Mouse (Mus musculus): ENCODE data around the gene Tspan18.

Tspan18 gene

DNA sequence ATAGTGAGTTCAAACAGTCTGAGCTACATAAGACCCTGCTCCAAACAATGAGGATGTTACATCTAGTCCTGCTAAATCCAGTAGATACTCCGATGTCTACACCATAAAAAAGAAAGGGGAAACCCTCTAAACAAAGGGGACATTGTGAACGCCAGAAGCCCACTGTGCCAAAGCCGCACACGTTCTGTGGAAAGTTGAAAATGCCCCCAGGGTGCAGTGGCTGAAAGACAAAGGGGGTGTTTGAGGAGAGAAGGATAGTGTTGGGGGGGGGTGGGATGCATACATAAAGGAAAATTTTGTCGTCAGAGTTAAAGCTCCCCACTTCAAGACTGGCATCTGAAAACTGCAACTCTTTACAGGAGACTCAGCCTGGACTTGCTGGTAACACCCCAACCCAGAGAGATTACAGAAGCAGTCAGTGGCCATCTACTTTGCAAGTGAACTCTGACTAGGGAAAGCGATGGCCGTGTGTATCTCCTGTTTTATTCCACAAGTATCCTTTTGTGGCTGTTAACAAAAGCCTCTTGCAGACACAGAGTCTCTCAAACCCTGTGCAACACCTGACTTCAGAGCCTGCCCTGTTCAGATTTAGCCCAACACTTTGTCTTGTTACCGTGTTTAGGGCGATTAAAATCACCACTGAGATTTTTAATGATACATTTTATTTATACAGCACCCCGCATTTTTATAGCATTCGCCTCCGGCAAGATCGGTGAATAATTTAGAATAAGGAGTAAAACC lies 42.9 kb downstream of the Tspan18 start:
- DNase-seq (ENCODE audit: low read depth, low spot score) = peak; percentile 20

DNA sequence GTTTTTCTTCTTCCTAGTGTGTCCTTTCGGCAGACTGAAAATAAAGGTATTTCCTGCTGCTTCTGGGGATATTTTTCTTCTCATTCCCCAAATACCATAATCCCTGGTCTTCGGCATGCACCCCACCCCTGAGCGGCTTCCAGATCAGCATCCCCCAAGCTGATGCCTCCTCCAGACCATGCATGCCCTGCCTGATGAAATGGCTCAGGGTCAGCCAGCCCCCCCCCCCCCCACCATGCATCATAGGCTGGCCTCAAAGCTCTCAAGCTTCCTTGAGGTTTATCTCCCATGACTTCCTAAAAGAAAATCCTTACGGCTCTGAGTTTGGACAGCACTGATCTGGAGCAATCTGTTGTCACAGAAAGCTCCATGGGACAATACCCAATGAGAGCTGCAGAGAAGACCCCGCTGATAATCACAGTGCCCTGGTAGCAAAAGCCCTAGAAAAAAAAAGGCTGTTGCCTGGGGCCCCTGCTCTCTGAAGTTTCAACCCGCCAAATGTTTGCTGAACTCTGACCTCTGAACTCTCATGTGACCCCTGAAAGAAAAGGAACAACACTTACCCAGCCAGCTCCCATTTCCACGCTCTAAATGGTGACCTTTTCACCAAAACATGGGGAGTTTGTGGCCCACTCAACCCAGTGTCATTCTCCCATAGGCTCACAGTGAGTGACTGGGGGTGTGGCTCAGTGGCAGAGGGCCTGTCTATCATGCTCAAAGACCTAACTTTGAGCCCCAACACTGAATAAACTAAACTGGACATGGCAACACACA lies 43.8 kb downstream of the Tspan18 start:
- no peak for DNase-seq (ENCODE audit: low read depth, low spot score)

DNA sequence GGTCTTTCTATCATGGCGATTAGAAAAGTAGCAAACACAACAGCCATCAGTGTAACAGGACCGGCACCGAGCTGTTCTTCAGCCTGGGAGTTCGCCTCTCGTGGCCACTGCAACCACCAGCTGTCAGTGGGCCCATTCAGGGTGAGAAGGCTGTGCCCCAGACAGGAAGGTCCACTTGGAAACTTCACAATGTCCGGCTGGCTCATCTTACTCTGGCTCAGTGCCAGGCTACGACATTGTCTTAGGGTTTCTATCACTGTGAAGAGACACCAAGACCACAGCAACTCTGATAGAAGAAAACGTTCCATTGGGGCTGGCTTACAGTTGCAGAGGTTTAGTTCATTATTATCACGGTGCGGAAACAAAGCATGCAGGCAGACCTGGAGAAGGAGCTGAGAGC lies 45.1 kb downstream of the Tspan18 start:
- no peak for DNase-seq (ENCODE audit: low read depth, low spot score)

DNA sequence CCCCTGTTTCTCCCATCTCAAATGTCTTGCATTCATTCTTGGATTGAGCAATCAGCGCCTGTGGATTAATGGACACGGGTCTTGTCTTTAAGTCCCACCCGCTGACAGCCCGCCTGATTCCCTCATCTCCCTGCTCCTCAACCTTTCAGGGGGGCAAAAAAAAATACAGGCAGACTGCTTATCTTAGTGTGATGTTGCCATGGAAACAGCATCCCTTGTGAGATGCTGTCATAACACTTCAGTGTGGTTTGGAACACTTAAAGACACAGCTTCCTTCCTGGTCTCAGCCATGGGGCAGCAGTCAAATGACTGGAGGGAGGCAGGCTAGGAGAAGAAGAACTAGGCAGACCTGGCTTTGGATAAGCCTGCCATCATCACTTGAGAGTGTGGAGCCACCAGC lies 47.0 kb downstream of the Tspan18 start:
- DNase-seq (ENCODE audit: low read depth, low spot score) = no peak

DNA sequence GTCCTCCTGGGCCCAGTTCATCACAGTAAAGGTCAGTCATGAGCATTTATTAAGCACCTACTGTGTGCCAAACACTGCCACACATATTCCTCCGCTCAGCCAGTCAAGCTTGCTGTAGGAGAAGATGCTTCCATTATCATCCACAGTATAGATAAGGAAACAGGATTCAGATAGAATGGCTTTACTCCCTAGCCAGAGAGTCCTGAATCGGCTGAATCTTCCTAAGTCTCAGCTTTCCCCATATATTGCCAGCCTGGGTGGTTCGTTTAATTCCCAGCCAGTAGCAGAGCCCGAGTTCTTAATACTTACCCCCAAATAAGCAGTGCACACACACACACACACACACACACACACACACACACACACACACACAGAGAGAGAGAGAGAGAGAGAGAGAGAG lies 47.6 kb downstream of the Tspan18 start:
- DNase-seq (ENCODE audit: low read depth, low spot score) = no peak

DNA sequence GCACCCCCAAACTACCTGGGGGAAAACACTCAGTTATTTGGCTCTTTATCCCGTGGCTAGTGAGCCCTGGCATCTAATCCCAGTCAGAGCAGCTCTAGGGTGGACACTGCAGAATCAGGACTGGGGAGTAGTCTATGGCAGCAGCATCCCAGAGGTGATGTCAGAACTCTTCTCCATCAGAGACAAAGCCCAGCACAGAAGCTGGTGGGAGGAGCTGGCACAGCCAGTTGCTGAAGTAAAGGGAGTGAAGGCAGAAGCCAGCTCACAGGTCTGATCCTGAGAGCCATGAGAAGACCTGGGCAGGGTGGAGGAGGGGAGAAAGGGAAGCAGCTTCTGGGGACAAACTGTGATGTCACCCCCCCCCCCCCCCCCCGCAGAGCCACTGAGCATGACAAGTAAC lies 48.0 kb downstream of the Tspan18 start:
- DNase-seq (ENCODE audit: low read depth, low spot score) = no peak

DNA sequence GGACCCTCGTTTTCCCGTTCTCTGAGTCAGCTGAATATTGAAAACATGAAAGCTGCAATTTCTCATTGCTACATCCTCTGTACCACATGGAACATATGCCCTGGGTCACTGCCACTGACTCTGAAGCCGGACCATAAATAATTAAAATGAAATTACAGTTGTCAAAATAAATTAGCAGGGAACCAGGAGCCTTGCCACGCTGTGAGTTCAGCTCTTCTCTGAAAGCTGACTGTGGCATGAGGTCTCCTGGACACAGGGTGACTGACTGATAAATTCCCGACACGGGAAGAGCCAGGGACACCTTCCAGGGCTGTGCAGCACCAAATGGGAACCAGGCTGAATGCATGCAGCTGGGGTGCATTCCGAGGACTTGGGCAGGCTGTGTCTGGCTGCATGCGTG lies 48.5 kb downstream of the Tspan18 start:
- DNase-seq (ENCODE audit: low read depth, low spot score) = no peak

DNA sequence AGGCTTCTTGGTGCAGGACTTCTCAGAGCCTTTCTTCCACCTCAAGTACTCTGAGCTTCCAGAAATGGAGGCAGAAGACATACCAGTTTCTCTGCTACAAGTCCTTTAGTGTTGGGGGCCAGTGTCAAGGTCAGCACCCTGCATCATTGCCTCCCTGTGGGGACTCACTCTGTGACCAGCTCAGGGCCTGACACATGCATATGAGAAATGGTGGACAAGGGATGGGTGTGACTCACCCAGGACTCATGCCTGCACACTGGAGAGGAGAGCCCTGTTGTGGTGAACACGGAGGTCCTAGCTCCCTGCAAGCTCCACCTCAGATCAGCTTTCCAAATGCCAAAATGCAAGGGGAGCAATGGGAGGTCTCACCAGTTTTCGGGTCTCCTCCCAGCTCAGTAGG lies 49.7 kb downstream of the Tspan18 start:
- no peak for DNase-seq (ENCODE audit: low read depth, low spot score)

DNA sequence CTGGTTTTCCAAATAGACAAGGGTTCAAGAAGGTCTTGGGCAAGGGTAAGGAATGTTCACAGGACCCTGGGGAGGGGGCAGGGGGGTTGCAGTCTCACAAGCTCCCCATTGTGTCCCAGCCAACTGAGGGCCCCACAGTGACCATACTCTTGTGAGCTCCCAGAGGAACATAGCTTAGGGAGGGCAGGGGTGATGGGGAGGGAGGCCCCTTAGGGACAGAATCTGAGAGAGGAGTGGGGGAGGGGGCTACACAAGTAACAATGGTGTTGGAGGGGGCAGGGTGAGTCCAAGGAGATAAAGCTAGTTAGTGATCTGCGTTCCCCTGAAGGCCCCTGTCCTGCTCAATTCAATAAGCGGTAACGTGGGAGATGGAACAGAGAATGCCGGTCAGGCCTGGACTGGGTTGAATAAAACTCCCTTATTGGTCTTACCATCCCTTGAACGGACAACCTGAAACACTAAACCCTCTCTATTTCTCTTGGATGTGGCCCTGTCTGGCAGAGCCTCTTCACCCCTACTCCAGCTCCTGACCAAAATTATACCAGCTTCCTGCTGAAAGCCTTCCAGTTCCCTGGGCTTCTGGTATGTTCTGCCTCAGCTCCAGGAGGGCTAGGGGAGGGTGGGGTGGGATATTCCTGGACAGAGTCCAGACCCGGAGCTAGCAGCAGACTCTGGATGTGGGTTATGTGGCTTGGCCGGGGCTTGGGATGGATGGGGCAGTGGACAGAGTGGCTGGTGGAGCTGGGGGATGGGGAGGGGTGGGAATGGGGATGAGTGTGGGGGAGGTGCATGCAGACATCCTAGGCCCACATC lies 50.6 kb downstream of the Tspan18 start:
- no peak for DNase-seq (ENCODE audit: low read depth, low spot score)

DNA sequence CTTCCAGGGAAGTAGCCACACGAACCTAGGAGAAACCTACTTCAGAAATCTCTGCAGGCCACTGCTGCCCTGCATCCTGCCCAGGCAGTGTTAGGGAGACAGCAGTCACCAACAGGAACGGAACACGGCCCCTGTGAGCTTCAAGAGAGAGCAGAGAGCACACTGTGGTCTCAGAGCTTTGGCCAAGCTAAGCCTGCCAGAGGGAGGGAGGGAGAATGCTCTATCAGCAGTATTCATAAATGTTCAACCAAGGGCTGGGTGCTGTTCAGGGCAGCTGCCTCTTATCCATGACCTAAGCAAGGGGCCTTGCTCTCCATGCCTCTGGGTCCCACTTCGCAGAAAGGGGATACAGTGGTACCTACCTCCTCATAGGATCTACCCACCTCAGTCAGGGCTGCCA lies 51.7 kb downstream of the Tspan18 start:
- no peak for DNase-seq (ENCODE audit: low read depth, low spot score)

DNA sequence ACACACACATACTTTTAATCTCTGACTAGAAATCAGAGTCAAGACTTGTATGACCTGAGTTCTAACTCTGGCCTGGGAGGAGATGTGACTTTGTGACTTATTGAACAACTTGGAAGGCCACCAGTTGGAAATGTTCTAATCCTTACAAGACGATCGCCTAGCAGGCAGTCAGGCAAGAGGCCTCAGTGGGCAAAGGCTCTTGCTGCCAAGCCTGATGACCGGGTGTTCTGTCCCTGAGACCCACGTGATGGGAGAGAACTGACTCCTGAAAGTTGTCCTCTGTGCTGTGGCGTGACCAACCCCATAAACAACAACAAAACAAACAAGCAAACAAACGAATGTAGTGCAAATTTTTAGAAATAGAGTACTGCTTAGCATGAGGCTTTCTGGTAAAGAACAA lies 52.8 kb downstream of the Tspan18 start:
- DNase-seq (ENCODE audit: low read depth, low spot score) = no peak

DNA sequence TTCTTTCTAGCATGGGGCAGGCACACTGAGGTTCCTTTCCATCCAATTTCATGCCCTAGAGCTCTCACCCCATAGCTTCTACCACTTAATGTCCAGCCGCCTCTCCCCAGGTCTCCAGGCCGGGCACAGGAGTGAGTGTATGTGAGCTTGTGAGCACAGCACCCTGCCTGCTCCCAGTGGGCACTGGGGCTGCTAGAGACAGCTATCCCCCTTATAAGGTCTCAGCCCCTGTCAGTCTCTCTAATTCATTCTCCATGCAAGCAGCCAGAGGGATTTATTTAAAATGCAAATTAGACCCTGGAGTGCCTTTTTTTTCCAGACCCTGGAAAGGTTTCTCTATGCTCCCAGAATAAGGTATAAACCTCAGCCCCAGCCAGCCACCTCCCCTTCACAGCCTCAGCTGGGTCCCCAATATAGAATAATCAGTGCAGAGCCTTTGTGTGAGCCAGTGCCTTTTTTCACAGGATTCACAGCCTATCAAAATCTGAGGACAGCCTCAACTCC lies 54.1 kb downstream of the Tspan18 start:
- DNase-seq (ENCODE audit: low read depth, low spot score) = no peak

DNA sequence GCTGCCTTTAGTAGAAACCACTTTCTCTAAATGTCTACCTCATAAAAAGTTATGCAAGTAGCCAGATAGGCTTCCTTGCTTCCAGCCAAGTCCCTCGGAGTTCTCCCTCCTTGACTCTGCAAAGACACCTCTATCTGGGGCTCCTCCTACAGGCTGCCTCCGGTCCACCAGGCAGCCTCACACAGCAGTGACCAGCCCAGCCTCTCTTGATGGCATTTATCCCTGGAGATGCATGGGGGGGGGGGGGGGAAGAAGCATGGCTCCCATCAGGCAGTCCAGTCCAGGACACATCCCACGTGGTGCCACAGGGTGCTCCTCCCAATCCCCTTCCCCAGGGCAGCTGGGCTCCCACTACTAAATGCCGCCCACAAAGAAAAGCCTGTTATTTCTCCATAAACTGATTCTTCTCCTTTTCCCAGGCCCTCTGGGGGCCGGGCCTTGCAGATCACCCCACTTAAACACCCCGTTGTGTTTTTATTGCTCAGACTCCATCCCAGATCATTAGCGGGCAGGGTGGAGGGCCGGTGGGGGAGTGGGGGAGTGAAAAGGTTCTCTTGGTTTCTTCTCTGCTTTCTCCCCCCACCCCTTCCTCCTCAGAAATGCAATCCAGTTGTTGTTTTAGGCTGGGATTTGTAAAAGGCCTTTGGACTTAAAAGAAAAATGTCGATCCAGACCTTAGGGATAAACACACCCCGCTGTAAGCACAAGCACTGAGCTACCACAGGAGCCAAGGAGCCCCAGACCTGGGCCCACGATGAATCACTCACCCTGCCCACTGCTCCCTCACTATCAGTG lies 55.9 kb downstream of the Tspan18 start:
- DNase-seq (ENCODE audit: low read depth, low spot score) = peak; percentile 13

DNA sequence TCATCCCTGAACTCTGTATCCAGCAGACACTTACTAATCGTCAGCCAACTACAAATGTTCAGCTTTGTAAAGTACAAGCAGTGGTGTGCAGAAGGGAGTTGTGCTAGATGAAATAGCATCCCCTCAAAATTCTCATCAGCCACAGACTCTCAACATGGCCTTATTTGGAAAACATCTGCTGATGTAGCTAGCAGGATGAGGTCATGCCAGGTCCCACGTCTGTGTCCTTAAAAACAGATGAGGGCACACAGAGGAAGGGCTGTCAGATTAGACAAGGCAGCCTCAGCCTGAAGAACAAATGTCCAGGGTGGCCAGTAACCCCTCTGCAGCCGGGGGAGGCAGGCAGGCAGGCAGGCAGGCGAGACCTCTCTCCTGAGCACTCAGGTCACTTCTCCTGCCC lies 56.8 kb downstream of the Tspan18 start:
- no peak for DNase-seq (ENCODE audit: low read depth, low spot score)

DNA sequence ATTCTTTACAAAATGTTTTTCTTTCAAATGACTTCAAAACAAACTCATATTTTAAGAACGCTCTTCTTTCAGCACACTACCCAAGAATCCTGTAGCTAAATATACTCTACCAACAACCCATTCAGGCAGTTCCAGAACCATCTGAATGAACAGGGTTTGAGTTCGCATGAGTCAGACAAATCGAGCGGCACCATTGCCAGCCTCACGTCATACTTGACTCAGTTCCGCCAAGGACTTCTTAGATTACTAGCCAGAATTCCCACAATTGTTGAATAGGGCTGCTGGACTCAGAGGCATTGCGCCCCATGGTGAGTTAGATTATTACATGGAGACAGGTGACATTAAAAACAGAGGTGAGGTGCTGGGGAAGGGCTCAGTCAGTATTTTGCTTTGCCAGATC lies 58.3 kb downstream of the Tspan18 start:
- DNase-seq (ENCODE audit: low read depth, low spot score) = no peak

DNA sequence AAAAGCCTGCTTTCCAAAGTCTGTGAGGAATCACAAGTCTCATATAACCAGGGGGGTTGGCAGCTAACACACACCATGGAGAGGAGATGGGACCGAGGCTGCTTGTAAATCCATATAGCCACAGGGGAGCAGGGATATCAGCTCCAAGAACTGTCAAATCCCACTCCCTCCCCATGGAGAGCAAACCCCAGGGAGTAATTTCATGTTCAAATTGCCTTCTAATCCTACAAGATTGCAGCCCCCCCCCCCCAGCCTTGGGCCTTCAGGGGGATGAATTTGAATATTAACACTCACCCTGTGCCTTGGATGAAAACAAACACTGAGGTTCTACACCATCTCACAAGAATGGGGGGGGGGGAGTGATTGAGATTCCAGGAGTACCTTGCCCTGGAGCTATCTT lies 60.4 kb downstream of the Tspan18 start:
- DNase-seq (ENCODE audit: low read depth, low spot score) = no peak

DNA sequence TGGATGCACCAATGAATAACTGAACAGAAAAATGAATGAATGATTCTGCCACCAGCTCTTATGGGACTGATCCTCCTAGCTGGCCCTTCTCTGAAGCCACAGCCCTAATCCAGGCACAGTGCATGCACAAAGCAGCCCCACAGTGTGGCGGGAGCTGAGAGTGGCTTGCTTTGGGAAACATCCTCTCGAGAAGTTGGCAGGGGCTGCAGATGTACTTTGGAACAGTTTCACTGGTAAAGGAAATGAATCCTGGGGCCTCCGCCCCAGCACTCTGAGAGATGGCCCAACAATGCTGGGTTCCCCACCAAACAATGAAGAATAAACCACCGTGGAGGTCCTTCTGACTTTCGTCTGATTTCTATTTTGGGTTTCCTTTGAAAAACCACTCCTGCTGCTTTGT lies 64.2 kb downstream of the Tspan18 start:
- DNase-seq (ENCODE audit: low read depth, low spot score) = no peak

DNA sequence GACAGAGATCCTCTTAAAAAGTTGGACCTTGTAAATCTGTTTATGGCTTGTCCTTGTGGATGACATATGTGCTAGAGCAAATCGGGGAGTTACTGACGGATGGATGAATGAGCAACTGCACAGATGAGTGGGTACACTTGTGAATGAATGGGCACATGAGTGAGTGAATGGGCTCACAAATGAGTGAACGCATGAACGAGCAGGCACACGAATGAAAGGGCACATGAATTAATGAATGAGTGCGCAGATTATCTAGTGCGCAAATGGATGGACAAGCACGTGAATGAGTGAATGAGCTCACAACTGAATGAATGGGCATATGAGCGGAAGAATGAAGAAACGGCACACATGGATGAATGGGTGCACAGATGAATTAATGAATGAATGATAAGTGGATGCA lies 64.7 kb downstream of the Tspan18 start:
- DNase-seq (ENCODE audit: low read depth, low spot score) = no peak

DNA sequence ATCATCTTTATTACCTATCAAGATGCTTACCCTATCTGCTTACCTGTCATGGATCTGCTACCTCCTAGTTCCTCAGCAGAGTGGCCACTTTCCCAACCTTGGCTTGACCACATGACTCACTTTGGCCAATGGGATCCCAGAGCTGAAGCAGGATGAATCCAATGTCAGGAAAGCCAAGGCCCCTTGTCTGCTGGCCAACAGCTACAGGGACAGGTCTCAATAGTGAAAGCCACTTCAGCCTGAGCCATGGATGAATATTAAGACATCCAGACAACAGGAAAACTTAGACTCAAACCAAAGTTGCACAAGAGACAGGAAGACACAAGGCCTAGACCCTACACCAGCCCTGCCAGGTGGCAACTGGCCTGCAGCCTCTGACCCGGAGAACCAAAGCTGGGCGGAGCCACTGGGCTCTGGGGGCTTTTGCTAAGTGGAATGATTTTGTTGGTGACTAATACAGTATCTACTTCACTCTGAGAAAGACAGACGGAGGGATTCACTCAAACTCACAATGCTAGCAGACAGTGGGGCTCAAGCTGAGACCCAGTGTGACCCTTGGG lies 65.5 kb downstream of the Tspan18 start:
- no peak for DNase-seq (ENCODE audit: low read depth, low spot score)

DNA sequence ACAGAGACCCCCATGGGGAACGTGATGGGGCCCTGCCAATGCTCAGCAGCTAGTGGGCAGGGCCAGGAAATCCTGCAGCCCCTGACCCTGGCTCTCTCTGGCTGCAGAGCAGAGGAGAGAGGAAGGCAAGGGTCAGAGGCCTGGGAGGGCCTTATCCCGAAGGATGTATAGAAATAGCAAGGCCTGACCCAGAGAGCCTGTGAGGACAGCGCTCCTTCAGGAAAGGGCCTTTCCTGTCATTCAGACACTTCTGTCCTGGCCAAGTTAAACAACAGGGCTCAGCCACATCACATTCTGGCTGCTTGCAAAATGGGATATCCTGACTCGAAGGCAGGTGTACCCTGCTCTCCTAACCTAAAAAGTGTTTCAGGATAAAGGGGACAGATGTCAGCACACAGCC lies 66.5 kb downstream of the Tspan18 start:
- no peak for DNase-seq (ENCODE audit: low read depth, low spot score)

DNA sequence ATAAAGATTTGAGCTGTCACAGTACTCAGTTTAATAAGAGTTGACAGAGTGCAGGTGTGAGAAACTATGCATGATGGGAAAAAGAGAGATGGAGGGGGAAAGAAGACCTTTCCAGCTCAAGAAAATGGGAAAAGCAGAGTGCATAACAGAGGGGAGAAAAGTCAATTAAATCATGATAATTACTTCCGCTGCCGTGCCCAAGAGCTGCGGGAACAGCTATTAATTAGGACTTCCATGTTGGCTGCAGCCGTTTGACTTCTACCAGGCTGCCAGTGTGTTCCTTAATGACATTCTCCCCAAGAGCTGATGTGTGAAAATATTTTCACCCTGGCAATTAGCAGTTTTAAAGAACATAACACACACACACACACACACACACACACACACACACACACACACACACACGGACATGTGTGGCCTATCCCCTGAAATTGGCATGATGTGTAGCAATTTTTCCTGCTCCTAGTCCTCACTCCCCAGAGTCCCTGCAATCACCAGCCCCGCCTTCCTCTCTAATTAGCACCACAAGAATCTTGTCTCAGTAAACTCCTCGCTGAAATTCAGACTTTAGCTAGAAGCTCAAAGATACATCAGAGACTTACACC lies 67.6 kb downstream of the Tspan18 start:
- DNase-seq (ENCODE audit: low read depth, low spot score) = no peak

Data from R1 (cell line).